Mouse (Mus musculus) A20 (cell line): ENCODE data around the gene Dpf3.

ENCODE experiments used
- DNase-seq: peaks from one replicate; pipeline ENCODE4 v3.0.0-alpha.2; 2011; ENCODE audit warnings: low read depth, low spot score

Gene Dpf3

GRCm38 (mm10) chr12:83496736-83497135 is 9.2 kb upstream of the Dpf3 start:
- no peak for DNase-seq

GRCm38 (mm10) chr12:83496336-83496735 is 8.8 kb upstream of the Dpf3 start:
- no peak for DNase-seq

DNA sequence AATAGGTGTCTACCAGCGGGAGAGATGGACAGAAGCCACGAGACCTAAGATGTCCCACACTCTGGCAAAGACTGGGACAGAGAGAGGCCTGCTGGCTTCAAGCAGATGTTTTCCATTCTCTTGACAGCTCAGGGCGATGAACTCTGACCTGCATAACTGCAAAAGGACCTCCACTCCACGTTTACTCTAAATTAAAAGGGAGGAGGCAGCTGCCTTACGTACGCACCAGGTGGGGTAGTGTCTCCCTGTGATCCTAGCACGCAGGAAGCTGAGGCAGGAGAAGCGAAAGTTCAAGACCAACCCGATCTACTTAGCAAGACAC is 8.4 kb upstream of the Dpf3 start:
- no peak for DNase-seq

DNA sequence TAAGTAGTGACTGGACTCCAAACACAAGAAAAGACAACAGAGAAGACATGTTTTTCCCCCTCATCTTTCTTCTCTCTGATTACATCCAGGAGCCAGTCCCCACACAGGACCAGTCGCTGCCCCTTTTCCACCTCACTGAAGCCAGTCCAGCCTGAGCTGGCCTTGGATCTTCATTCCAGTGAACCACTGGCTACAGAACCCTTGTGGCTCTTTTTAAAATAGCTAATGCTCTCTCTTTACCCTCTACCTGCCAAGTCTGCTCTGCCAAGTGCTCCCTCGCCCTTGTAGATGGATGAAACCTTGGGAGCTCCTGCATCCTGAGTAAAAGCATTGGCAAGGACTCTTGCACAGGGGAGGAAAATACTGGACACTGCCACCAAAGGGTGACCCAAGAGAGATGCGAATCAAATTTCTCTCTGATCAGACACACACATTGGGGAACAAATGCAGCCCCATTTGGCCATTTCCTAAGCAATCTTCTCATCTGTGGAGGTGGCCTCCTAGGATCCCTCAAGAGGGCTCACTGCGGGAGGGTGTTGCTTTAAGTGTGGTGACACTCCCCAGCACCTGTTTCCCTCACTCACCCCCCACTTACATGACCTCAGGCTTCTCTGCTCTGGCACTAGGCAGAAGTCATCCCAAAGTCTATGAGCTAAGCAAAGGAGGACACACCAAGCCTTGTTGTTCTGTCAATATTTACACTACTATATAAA is 7.9 kb upstream of the Dpf3 start:
- no peak for DNase-seq

DNA sequence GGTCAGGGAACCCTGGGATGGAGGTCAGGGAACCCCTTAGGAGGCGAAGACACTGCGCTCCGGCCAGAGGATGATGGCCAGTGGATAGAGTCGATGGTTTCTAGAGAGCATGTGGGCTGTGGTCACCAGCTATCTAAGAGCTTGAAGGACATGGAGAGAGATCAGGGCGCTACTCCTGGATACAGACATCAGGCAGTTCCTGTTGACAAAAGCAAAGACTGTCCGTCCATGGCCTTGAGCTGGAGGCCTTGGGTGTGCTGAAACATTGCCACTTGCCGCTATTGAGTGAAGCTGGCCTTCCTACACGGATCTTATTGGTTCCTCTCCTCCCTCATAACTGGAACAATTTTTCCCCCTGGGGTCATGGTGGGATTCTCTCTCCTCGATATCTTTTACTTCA is 6.7 kb upstream of the Dpf3 start:
- DNase-seq, result no peak

DNA sequence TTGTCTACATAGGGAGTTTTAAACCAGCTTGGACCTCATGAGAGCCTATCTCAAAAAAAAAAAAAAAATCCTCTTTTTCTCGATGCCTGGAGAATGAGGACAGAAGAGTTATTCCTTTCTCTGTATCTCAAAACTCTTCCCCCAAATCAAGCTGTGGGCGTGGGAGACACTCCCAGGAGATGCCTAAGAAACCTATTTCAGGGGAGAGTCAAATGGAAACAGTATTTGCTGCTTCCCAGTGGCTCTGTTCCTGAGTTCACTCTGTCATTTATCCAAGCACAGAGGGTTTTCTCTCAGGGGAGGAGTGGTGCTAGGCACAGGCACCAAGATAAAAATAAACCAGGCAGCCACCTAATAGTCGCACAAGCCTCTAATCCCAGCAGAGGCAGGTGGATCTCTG is 5.3 kb upstream of the Dpf3 start:
- no peak for DNase-seq

- peak; percentile 47 for DNase-seq
Measured at GRCm38 (mm10) chr12:83491609-83492008, 4.1 kb upstream of the Dpf3 start.

DNA sequence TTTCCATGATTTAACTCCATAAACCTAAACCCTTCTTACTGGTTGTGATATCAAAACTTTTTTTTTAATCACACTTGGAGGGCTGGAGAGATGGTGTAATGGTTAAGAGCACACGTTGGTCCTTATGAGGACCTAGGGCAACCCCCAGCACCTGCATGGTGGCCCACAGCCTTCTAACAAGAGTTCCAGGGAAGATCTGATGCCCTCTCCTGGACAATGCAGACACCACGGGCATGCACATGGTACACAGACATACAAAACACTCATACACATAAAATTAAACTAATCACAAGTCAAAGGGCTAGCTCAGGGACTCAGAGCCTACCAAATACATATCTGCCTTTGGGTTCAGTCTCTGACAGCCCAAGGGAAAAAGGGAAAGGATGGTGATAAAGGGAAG is 2.2 kb upstream of the Dpf3 start:
- peak; percentile 54 for DNase-seq

GRCm38 (mm10) chr12:83488211-83488941 is 860 bp upstream of the Dpf3 start:
- peak; percentile 56 for DNase-seq

DNA sequence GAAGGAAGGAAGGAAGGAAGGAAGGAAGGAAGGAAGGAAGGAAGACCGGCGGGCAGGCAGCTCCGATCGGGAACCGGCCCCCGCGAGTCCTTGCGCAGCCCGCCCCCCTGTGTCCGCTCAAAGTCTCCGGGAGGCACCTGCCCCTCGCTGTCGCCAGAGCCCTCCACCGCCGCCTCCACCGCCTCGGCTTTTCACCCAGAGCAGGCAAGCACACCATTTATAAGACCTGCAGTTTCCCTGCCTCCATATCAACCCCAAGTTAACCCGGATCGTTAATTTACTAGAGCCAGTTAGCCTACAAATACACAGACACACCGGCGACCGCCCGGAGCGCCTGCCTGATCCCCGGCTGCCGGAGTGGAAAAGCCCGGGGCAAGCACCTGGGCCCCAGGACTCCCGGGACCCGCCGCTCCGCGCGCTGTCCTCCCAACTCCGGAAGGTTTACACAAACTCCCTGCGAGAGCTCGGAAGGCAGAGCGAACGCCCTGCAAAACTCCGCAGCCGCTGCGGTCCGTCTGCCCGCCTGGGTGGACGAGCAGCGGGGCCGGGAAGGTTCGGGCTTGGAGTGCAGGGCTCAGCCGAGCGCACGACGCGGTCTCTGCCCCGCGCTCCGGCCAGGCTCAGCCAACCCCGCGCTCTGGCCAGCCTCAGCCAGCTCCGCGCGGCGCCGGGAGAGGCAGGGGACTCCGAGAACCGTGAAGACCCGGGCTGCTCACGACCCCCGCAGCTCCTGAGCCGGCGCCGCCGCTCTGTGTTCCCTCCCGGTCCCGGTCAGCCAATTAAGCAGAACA is 650 bp downstream of the Dpf3 start:
- no peak for DNase-seq

DNA sequence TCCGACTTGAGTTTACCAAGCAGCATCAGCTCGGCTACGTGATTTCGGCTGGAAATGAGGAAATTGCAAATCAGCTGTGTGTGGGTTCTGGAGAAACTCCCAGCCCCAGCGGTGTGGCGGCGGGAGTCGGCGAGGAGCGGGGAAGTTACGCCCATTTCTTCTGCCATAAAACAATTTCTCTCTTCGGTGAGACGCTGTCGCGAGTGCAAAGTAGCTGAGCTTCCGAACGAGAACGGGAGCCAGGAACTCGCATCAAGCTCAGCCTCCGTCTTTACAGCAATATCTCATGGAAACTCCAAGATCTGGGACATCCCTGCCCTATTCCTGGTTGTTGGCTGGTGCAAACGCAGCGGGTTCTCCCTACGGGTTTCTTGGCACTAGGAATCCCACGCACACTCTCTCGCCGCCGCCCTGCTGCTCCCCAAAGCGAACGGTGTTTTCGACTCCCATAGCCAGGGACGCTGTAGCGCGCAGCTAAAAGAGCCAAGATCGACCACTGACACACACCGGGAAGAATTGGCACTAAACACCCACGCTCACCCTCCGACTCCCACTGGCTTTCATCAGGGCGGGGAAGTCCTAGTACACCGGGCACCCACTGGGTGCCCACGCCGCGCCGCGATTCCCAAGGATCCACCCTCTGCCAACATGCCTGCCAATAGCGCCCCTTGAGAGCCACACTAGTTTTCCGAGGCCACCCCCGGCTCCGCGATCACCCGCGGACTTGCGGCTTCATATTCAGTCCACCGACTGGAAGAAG is 1.4 kb downstream of the Dpf3 start:
- DNase-seq, result no peak

- no peak for DNase-seq
Measured at GRCm38 (mm10) chr12:83484855-83485745, 2.4 kb downstream of the Dpf3 start.

DNA sequence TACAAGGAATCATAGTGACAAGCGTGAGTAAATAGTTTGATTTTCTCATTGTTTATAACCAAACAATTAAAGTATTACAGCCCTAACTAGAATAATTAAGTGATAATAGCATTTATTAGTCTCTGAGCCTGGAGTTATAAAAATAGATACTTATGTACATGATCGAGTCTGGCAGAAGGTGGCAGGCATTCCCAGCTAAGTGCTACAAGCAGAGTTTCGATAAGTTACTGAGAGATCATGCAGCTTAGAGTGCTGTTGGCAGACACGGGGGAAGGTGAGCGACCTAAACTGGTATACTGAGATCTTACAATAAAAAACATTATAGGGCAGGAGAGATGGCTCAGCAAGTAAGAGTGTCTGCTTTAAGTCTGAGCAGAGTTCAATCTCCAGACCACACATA is 3.9 kb downstream of the Dpf3 start:
- no peak for DNase-seq

DNA sequence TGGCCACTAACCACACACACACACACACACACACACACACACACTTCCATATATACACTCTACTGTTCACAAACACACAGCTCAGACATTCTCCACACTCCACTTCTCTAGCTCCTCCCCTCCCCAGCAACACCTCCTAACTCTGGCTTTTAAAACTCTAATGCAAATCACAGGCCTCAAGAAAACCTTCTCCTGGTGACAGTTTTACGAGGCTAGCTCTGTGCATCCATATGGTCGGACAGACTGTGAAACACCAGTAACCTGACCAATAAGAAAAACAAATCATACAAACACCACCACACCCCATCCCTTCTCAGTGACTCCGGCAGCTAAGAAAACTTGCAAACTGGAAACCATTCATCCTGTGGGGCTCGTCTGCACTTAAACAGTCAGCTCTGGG is 6.1 kb downstream of the Dpf3 start:
- peak; percentile 16 for DNase-seq

DNA sequence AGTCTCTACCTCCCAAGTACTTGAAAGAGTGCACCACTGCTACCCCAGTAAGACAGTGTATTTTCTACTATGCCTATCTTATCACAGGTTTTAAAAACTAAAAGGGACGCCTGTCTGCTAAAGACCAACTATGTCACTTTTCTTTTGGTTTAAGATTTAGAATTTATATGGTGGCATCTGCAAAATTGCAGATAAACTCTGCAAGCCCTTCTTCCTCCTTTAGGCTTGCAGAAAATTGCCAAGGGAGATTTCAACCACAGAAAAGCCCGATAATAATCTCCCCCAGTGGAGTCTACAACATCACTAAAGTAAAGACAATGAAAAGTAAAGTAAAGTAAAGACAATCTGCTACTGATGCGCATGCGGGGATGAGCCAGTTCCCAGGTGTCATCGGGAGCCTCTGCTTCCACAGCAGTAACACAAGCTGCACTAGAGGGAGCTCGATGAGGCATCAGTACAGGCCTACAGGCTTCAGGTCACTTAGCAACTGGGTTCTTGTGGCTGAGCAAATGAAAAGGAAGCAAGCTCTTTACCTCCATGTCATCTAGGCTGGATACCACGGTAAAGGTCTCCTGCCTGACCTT is 7.6 kb downstream of the Dpf3 start:
- no peak for DNase-seq

DNA sequence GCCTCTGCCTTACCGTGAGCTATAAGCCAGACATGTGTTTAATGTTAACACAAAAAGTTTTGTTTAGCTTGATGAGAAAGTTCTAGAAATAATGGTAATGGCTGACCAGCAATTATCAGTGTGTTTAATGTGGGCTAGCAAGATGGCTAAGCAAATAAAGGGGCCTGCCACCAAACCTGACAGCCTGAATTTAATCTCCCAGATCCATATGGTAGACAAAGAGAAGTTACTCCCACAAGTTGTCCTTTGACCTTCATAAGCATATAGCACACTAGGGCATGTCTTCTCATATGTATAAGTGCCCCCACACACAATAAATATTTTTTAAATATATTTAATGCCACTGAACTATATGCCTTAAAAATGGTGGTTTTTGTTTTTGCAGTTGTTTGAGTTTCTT is 8.4 kb downstream of the Dpf3 start:
- no peak for DNase-seq

DNA sequence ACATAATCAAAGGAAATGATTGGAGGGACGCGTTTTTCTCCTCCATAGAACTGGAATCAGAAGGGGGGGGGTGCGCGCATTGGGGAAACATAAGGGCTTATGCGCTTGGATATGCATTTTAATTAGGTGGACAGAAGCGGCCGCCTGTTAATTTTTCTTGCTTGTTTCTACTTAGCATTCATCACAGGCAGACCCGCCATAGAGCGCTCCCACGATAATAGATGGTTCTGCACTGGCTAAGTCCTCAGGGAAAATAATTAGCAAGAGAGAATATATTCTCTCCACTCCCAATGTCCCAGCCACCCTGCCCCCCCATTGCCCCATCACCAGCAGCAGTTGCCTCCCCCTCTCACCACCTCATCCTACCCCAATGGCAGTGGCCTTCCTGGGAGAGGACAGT is 11.2 kb downstream of the Dpf3 start:
- no peak for DNase-seq

GRCm38 (mm10) chr12:83475419-83475818 is 12.1 kb downstream of the Dpf3 start:
- no peak for DNase-seq

- no peak for DNase-seq
Measured at GRCm38 (mm10) chr12:83473987-83474600, 13.4 kb downstream of the Dpf3 start.

GRCm38 (mm10) chr12:83471760-83472159 is 15.8 kb downstream of the Dpf3 start:
- DNase-seq, result no peak
